Mouse (Mus musculus) embryonic facial prominence, embryonic 15.5 days (tissue): ENCODE results near the gene Stx12. TPM values are rescaled to one million over a fixed set of nuclear protein-coding genes. Genes with fewer than 3 reads are reported as not detected.

Experiments
- ATAC-seq: fragments of 200-750 bp; cut with Nextera tagmentation; 2 replicates; pipeline ENCODE4 v1.8.0; 2017; ENCODE audit warnings: low read depth, moderate TSS enrichment; ENCODE audit not compliant: insufficient number of reproducible peaks, low FRiP score, low TSS enrichment
- H3K27ac ChIP-seq: fragments of 300-500 bp; sonication (generic); replicated peaks from 2 replicates; pipeline ENCODE4 v1.5.1; 2015; ENCODE audit warnings: mild to moderate bottlenecking, inconsistent platforms
- H3K27me3 ChIP-seq: fragments of 300-500 bp; sonication (generic); 2 replicates; pipeline ENCODE4 v1.6.1; 2015; ENCODE audit warnings: inconsistent platforms
- H3K36me3 ChIP-seq: fragments of 300-500 bp; sonication (generic); 2 replicates; pipeline ENCODE4 v1.6.1; 2015; ENCODE audit warnings: mild to moderate bottlenecking, inconsistent platforms
- H3K4me1 ChIP-seq: fragments of 300-500 bp; sonication (generic); 2 replicates; pipeline ENCODE4 v1.6.1; 2015; ENCODE audit warnings: inconsistent platforms
- H3K4me2 ChIP-seq: fragments of 300-500 bp; sonication (generic); replicated peaks from 2 replicates; pipeline ENCODE4 v1.6.1; 2015; ENCODE audit warnings: mild to moderate bottlenecking, inconsistent platforms
- H3K4me3 ChIP-seq: fragments of 300-500 bp; sonication (generic); replicated peaks from 2 replicates; pipeline ENCODE4 v1.5.1; 2015; ENCODE audit warnings: mild to moderate bottlenecking, inconsistent platforms
- H3K9ac ChIP-seq: fragments of 300-500 bp; sonication (generic); 2 replicates; pipeline ENCODE4 v1.6.1; 2015; ENCODE audit warnings: inconsistent platforms
- H3K9me3 ChIP-seq: fragments of 300-500 bp; sonication (generic); replicated peaks from 2 replicates; pipeline ENCODE4 v1.6.1; 2016; ENCODE audit warnings: inconsistent platforms
- WGBS: fragments of 180-500 bp; shearing (Covaris S2); methylation state at CpG from one replicate; pipeline ENCODE4 v1.1.7; 2015; 5-methylcytosine and 5-hydroxymethylcytosine counted together
- polyA plus RNA-seq: library from polyadenylated mRNA; unstranded; fragments of >200 nt; fragmentation: Nextera tagmentation; extraction: Ambion mirVana; gene quantifications from 2 replicates; pipeline ENCODE4 v1.2.1, GENCODE M21; 2015

Gene Stx12
- polyA plus RNA-seq, 1 experiment from 2014 or later, result 59.4 TPM

GRCm38 (mm10) chr4:132860880-132861279 is 23.4 kb downstream of the Stx12 start:
- Histone ChIP-seq H3K27me3 (no peaks in the 10 kb centered on the region), H3K36me3 (peaks cover 75% of the 10 kb centered on the region), H3K9me3 (no peaks in the 10 kb centered on the region), H3K4me1 (no peaks in the 10 kb centered on the region), H3K9ac (no peak overlapping the region), H3K27ac (no peak overlapping the region), H3K4me2 (no peak overlapping the region), H3K4me3 (no peak overlapping the region)
- 94% methylated on average over 1 of the region's 1 CpGs for WGBS
- no peak for ATAC-seq

- 61% methylated on average over 1 of the region's 1 CpGs for WGBS
These were observed 40.6 kb downstream of the Stx12 start for GRCm38 (mm10) chr4:132843705-132844071.

GRCm38 (mm10) chr4:132842970-132843704 is 41.2 kb downstream of the Stx12 start, which contains the start of gene Ppp1r8:
Ppp1r8 (minus strand) TSS chr4:132843169.
- ATAC-seq, result peak; percentile 99
- peak within 1 kb of the TSS; percentile 79 for H3K4me3 ChIP-seq
- H3K27me3 ChIP-seq, result no peaks in the 10 kb centered on the region
- under 1% methylated on average over 40 of the region's 40 CpGs for WGBS
- peak within 1 kb of the TSS; percentile 82 for H3K27ac ChIP-seq
- peaks cover 28% of the 10 kb centered on the region for H3K36me3 ChIP-seq
- peak within 1 kb of the TSS; percentile 73 for H3K4me2 ChIP-seq
- H3K9me3 ChIP-seq, result no peaks in the 10 kb centered on the region
- peaks cover 12% of the 10 kb centered on the region for H3K4me1 ChIP-seq
- peak within 1 kb of the TSS; percentile 90 for H3K9ac ChIP-seq

More at GRCm38 (mm10) chr4:132843705-132844071, 40.6 kb downstream of the Stx12 start:
- H3K9ac ChIP-seq, result no peak overlapping the region
- peaks cover 29% of the 10 kb centered on the region for H3K36me3 ChIP-seq
- no peak for ATAC-seq
- peaks cover 12% of the 10 kb centered on the region for H3K4me1 ChIP-seq
- H3K27me3 ChIP-seq, result no peaks in the 10 kb centered on the region
- no peaks in the 10 kb centered on the region for H3K9me3 ChIP-seq
- H3K4me2 ChIP-seq, result peak overlapping the region; percentile 73
- peak overlapping the region; percentile 82 for H3K27ac ChIP-seq
- peak overlapping the region; percentile 79 for H3K4me3 ChIP-seq

GRCm38 (mm10) chr4:132842281-132842906 is 41.9 kb downstream of the Stx12 start:
- H3K4me1 ChIP-seq, result peaks cover 12% of the 10 kb centered on the region
- no peaks in the 10 kb centered on the region for H3K9me3 ChIP-seq
- peak overlapping the region; percentile 79 for H3K4me3 ChIP-seq
- no peaks in the 10 kb centered on the region for H3K27me3 ChIP-seq
- H3K27ac ChIP-seq, result peak overlapping the region; percentile 82
- no peak for ATAC-seq
- under 1% methylated on average over 30 of the region's 30 CpGs for WGBS
- peak overlapping the region; percentile 90 for H3K9ac ChIP-seq
- H3K36me3 ChIP-seq, result peaks cover 29% of the 10 kb centered on the region
- peak overlapping the region; percentile 73 for H3K4me2 ChIP-seq

DNA sequence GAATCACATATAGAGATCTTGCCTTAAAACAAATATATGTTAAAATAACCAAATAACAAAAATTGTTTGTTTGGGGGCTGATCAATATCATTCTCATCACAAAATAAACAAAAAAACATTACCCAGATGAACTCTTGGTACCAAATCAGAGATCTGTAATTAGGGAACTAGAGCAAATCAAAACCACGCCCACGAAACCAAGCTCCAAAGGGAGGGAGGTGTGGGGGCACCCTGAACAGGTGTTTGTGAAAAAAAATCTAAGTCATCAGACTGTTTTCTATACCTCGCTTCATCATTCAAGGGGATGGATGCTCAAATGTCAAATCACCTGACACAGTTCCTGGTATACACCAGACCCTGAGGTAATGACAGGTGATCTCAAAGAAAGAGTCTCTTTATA is 42.8 kb downstream of the Stx12 start:
- H3K9ac ChIP-seq, result peak overlapping the region; percentile 90
- H3K9me3 ChIP-seq, result no peaks in the 10 kb centered on the region
- H3K27ac ChIP-seq, result no peak overlapping the region
- WGBS, result 71% methylated on average over 3 of the region's 3 CpGs
- H3K4me2 ChIP-seq, result peak overlapping the region; percentile 73
- no peak for ATAC-seq
- H3K4me1 ChIP-seq, result peaks cover 12% of the 10 kb centered on the region
- no peaks in the 10 kb centered on the region for H3K27me3 ChIP-seq
- peak overlapping the region; percentile 79 for H3K4me3 ChIP-seq
- H3K36me3 ChIP-seq, result peaks cover 38% of the 10 kb centered on the region

GRCm38 (mm10) chr4:132823614-132824366 is 60.5 kb downstream of the Stx12 start:
- H3K4me1 ChIP-seq, result no peaks in the 10 kb centered on the region
- WGBS, result 75% methylated on average over 8 of the region's 8 CpGs
- no peak; the same call in 1 of the 2 replicates for ATAC-seq
- H3K9me3 ChIP-seq, result no peaks in the 10 kb centered on the region
- no peak overlapping the region for H3K9ac ChIP-seq
- no peak overlapping the region for H3K27ac ChIP-seq
- H3K4me2 ChIP-seq, result no peak overlapping the region
- peaks cover 39% of the 10 kb centered on the region for H3K36me3 ChIP-seq
- no peak overlapping the region for H3K4me3 ChIP-seq
- no peaks in the 10 kb centered on the region for H3K27me3 ChIP-seq

- Histone ChIP-seq H3K4me2 (no peak overlapping the region), H3K9me3 (no peaks in the 10 kb centered on the region), H3K4me1 (no peaks in the 10 kb centered on the region), H3K27me3 (no peaks in the 10 kb centered on the region), H3K36me3 (no peaks in the 10 kb centered on the region), H3K4me3 (no peak overlapping the region), H3K9ac (no peak overlapping the region), H3K27ac (no peak overlapping the region)
- no peak for ATAC-seq
- 50% methylated on average over 2 of the region's 2 CpGs for WGBS
These were observed 65.9 kb downstream of the Stx12 start for GRCm38 (mm10) chr4:132818442-132818841.

GRCm38 (mm10) chr4:132816855-132817254 is 67.5 kb downstream of the Stx12 start:
- Histone ChIP-seq H3K9ac (no peak overlapping the region), H3K36me3 (no peaks in the 10 kb centered on the region), H3K4me2 (no peak overlapping the region), H3K9me3 (no peaks in the 10 kb centered on the region), H3K4me1 (no peaks in the 10 kb centered on the region), H3K27me3 (no peaks in the 10 kb centered on the region), H3K27ac (no peak overlapping the region), H3K4me3 (no peak overlapping the region)
- WGBS, result 44% methylated on average over 2 of the region's 2 CpGs
- ATAC-seq, result no peak

DNA sequence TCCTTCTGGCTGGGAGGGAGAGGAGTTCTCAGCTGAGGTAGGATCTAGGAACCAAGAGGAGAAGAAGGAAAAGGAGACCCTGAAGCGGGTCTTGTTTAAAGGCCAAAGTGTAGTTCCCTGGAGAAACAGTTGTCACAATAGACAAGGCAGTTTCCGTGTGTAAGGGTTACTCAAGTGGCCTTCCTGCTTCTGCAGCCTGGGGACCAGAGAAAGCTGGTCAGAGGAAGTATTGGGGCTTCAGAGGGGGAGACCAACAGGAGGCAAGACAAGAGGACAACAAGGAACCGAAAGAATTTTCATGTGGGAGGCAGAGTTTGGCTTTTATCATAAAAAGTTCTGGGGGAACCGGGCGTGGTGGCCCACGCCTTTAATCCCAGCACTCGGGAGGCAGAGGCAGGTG is 67.9 kb downstream of the Stx12 start:
- Histone ChIP-seq H3K27ac (no peak overlapping the region), H3K27me3 (no peaks in the 10 kb centered on the region), H3K4me3 (no peak overlapping the region), H3K36me3 (no peaks in the 10 kb centered on the region), H3K4me1 (no peaks in the 10 kb centered on the region), H3K9ac (no peak overlapping the region), H3K9me3 (no peaks in the 10 kb centered on the region), H3K4me2 (no peak overlapping the region)
- ATAC-seq, result no peak
- 83% methylated on average over 7 of the region's 7 CpGs for WGBS

DNA sequence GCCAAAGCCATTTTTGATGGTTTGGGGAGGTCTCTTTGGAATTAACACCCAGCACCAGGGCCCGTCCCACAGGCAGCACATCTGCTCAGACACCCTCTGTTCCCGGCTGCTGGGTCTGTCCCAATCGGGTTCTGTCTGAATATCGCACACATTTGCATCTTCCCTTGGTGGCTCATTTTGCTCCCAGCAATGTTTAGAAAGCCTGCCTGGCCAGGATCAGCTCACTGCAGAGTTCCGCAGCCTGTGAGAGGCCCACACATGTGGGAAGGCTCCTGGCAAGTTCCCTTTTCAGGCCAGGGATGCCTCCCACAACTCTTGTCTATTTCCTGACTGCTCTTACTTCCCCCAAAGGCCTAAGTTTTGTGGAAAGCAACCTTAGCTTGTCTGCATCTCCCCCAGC is 74.7 kb downstream of the Stx12 start:
- H3K36me3 ChIP-seq, result no peaks in the 10 kb centered on the region
- no peaks in the 10 kb centered on the region for H3K4me1 ChIP-seq
- 77% methylated on average over 5 of the region's 5 CpGs for whole genome bisulfite sequencing
- no peak overlapping the region for H3K4me2 ChIP-seq
- peaks cover 4% of the 10 kb centered on the region; the same call in 1 of the 2 replicates for H3K9me3 ChIP-seq
- H3K9ac ChIP-seq, result no peak overlapping the region
- H3K4me3 ChIP-seq, result no peak overlapping the region
- no peak for ATAC-seq
- H3K27me3 ChIP-seq, result no peaks in the 10 kb centered on the region
- no peak overlapping the region for H3K27ac ChIP-seq
